Mouse (Mus musculus) stomach, embryonic 15.5 days (tissue): Measurements from ENCODE around the gene Plcb1. TPM values are rescaled to one million over a fixed set of nuclear protein-coding genes. Genes with fewer than 3 reads are reported as not detected.

Experiments
- ATAC-seq: fragments of 200-750 bp; cut with Nextera tagmentation; 2 replicates; pipeline ENCODE4 v1.8.0; 2017; ENCODE audit warnings: low read depth, moderate number of reproducible peaks, moderate TSS enrichment; ENCODE audit not compliant: insufficient read depth, low FRiP score
- H3K27ac ChIP-seq: fragments of 300-500 bp; sonication (generic); 2 replicates; pipeline ENCODE4 v1.5.1; 2015; ENCODE audit warnings: mild to moderate bottlenecking, inconsistent platforms
- H3K27me3 ChIP-seq: fragments of 300-500 bp; sonication (generic); replicated peaks from 2 replicates; pipeline ENCODE4 v1.6.1; 2015; ENCODE audit warnings: inconsistent platforms
- H3K36me3 ChIP-seq: fragments of 300-500 bp; sonication (generic); 2 replicates; pipeline ENCODE4 v1.6.1; 2015; ENCODE audit warnings: inconsistent platforms
- H3K4me1 ChIP-seq: fragments of 300-500 bp; sonication (generic); 2 replicates; pipeline ENCODE4 v1.6.1; 2015; ENCODE audit warnings: inconsistent platforms
- H3K4me2 ChIP-seq: fragments of 300-500 bp; sonication (generic); 2 replicates; pipeline ENCODE4 v1.6.1; 2015; ENCODE audit warnings: mild to moderate bottlenecking, inconsistent platforms
- H3K4me3 ChIP-seq: fragments of 300-500 bp; sonication (generic); replicated peaks from 2 replicates; pipeline ENCODE4 v1.5.1; 2015; ENCODE audit warnings: inconsistent platforms
- H3K9ac ChIP-seq: fragments of 300-500 bp; sonication (generic); 2 replicates; pipeline ENCODE4 v1.6.1; 2015; ENCODE audit warnings: inconsistent platforms
- H3K9me3 ChIP-seq: fragments of 300-500 bp; sonication (generic); 2 replicates; pipeline ENCODE4 v1.6.1; 2016; ENCODE audit warnings: inconsistent platforms
- WGBS: fragments of 180-500 bp; shearing (Covaris S2); methylation state at CpG from one replicate; pipeline ENCODE4 v1.1.7; 2015; 5-methylcytosine and 5-hydroxymethylcytosine counted together
- polyA plus RNA-seq: library from polyadenylated mRNA; unstranded; fragments of >200 nt; fragmentation: Nextera tagmentation; extraction: Ambion mirVana; gene quantifications from 2 replicates; pipeline ENCODE4 v1.2.1, GENCODE M21; 2015

The Plcb1 gene
- polyA plus RNA-seq, 1 experiment from 2014 or later, result 16.4 TPM

DNA sequence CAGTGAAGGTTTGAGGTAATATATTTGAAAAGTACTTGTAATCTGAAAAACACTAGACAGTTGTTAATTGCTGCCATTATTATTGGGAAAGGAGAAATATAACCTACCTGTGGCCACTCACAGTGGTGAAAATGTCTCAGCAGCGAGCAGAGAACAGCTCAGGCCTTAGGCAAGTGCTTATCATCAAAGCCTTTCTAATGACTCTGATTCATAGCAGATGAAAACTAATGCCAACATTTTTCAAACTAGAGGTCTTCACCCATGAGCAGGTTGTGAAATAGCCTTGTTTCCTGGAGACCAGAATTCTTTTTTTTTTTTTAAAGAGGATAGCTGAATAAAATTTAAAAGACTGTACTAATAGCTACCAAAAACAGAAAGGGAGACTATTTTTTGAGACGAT lies 105.3 kb downstream of the Plcb1 start:
- no peak overlapping the region for H3K4me2 ChIP-seq
- no peak overlapping the region for H3K9ac ChIP-seq
- H3K27me3 ChIP-seq, result no peaks in the 10 kb centered on the region
- 73% methylated on average over 2 of the region's 2 CpGs for WGBS
- no peak overlapping the region for H3K4me3 ChIP-seq
- no peaks in the 10 kb centered on the region for H3K36me3 ChIP-seq
- no peak for ATAC-seq
- no peak overlapping the region for H3K27ac ChIP-seq
- H3K9me3 ChIP-seq, result no peaks in the 10 kb centered on the region
- H3K4me1 ChIP-seq, result no peaks in the 10 kb centered on the region

DNA sequence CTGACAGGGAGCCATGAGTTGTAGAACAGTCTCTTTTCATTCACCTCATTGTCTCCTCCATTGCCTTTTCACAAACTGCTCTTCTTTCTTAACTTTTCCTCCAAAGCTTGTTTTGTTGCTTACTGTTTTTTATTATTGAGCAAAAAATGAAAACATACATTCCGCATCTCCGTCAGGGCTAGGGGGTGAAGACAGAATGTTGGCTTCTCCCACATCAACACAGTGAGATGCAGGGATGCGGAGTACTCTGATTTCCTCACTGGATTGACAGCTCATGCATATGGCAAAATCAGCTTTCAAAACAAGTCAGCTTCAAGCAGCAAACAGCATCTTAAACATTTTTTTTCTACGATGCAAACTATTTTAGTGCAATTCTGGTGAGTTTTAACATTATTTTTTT lies 108.9 kb downstream of the Plcb1 start:
- WGBS, result 92% methylated on average over 4 of the region's 4 CpGs
- Histone ChIP-seq H3K9me3 (no peaks in the 10 kb centered on the region), H3K36me3 (no peaks in the 10 kb centered on the region), H3K4me1 (no peaks in the 10 kb centered on the region), H3K4me3 (no peak overlapping the region), H3K27ac (no peak overlapping the region), H3K27me3 (no peaks in the 10 kb centered on the region), H3K9ac (no peak overlapping the region), H3K4me2 (no peak overlapping the region)
- ATAC-seq, result no peak

GRCm38 (mm10) chr2:134896196-134896595 lies 110.3 kb downstream of the Plcb1 start:
- WGBS, result 63% methylated on average over 3 of the region's 3 CpGs
- H3K9me3 ChIP-seq, result no peaks in the 10 kb centered on the region
- H3K9ac ChIP-seq, result no peak overlapping the region
- no peaks in the 10 kb centered on the region for H3K36me3 ChIP-seq
- H3K4me1 ChIP-seq, result no peaks in the 10 kb centered on the region
- no peak overlapping the region for H3K27ac ChIP-seq
- H3K4me2 ChIP-seq, result no peak overlapping the region
- no peaks in the 10 kb centered on the region for H3K27me3 ChIP-seq
- H3K4me3 ChIP-seq, result no peak overlapping the region
- ATAC-seq, result no peak

DNA sequence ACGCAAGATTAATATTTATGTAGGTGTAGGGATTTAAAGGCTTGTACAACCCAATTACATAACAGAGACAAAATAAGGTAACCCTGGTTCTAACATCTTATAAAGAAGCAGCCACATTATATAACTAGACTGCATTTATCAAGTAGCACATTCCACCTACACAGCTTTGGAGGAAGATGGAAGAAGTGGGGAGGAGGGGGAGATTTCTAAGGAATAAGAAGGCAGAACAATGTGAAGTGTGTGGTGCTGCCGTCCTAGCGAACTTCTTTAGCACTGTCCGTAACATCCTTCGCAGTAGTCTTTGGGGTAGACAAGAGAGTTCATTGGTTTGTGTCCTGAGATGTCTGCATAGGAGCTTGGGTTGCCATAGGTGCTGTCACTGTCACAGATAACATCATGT lies 111.2 kb downstream of the Plcb1 start:
- Histone ChIP-seq H3K36me3 (no peaks in the 10 kb centered on the region), H3K27me3 (no peaks in the 10 kb centered on the region), H3K4me2 (no peak overlapping the region), H3K4me3 (no peak overlapping the region), H3K9ac (no peak overlapping the region), H3K4me1 (no peaks in the 10 kb centered on the region), H3K27ac (no peak overlapping the region), H3K9me3 (no peaks in the 10 kb centered on the region)
- WGBS, result 84% methylated on average over 5 of the region's 5 CpGs
- ATAC-seq, result no peak

DNA sequence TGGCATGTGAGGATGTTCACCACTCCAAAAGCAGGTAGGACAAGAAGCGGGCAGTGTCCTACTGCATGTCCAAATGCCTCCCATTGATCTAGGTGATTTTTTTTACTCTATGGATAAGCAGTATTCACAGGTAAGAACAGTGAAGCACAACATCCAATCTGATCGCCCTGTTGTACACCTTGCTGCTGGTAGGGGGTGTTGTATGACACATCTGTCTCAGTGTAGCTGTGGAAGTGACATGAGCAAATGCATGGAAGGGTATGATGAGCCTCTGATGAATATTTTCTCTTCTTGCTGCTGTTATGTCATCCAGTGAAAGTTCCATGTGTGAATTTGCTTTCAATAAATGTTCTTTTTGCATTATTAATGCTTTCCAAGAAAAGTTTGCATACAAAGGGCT lies 115.7 kb downstream of the Plcb1 start:
- Histone ChIP-seq H3K4me1 (no peaks in the 10 kb centered on the region), H3K9me3 (no peaks in the 10 kb centered on the region), H3K4me3 (no peak overlapping the region), H3K36me3 (no peaks in the 10 kb centered on the region), H3K9ac (no peak overlapping the region), H3K27ac (no peak overlapping the region), H3K4me2 (no peak overlapping the region), H3K27me3 (no peaks in the 10 kb centered on the region)
- ATAC-seq, result no peak
- 86% methylated on average over 2 of the region's 2 CpGs for WGBS

DNA sequence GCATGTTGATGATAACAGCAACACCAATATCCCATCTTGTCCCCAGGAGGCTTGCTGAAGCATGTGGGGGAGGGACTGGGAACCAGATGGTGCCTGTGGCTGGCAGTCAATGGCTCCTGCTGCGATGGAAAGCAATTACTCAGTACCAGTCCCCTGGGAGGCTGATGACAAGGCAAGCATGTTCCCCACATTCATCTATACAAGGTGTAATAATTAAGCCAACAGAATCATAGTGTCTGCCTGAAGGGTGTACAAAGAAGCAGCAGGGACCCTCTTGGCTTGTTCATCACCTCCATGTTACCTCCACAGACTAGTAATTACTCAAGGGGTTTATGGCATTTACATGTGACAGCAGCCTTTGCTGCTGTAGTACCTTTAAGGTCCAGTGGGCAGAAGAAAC lies 125.0 kb downstream of the Plcb1 start:
- H3K27ac ChIP-seq, result no peak overlapping the region
- no peaks in the 10 kb centered on the region for H3K27me3 ChIP-seq
- H3K36me3 ChIP-seq, result no peaks in the 10 kb centered on the region
- no peak overlapping the region for H3K9ac ChIP-seq
- WGBS, result 73% methylated on average over 1 of the region's 1 CpGs
- no peak overlapping the region for H3K4me2 ChIP-seq
- H3K9me3 ChIP-seq, result no peaks in the 10 kb centered on the region
- no peak for ATAC-seq
- no peaks in the 10 kb centered on the region for H3K4me1 ChIP-seq
- no peak overlapping the region for H3K4me3 ChIP-seq

DNA sequence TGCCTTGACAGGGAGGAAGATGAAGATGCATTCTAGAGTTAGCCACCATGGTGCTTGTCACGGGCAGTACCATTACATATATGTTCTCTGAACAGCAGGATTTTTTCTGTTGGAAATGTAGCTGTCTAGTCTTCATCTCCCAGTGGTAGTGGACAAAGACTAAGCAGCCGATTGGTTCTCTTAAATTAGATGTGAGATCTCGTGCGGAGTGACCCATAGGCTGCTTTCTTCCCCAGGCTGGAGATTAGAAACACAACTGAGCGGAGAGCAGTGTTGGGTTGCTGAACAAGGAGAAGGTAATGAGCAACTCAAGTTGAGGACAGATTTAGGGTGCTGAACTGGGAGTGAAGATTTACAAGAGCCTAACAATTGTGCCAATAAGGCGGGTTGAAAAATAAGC lies 125.5 kb downstream of the Plcb1 start:
- no peak overlapping the region for H3K4me2 ChIP-seq
- no peaks in the 10 kb centered on the region for H3K36me3 ChIP-seq
- H3K9me3 ChIP-seq, result no peaks in the 10 kb centered on the region
- no peak overlapping the region for H3K27ac ChIP-seq
- ATAC-seq, result no peak
- no peaks in the 10 kb centered on the region for H3K27me3 ChIP-seq
- WGBS, result 90% methylated on average over 6 of the region's 6 CpGs
- no peaks in the 10 kb centered on the region for H3K4me1 ChIP-seq
- H3K9ac ChIP-seq, result no peak overlapping the region
- H3K4me3 ChIP-seq, result no peak overlapping the region

DNA sequence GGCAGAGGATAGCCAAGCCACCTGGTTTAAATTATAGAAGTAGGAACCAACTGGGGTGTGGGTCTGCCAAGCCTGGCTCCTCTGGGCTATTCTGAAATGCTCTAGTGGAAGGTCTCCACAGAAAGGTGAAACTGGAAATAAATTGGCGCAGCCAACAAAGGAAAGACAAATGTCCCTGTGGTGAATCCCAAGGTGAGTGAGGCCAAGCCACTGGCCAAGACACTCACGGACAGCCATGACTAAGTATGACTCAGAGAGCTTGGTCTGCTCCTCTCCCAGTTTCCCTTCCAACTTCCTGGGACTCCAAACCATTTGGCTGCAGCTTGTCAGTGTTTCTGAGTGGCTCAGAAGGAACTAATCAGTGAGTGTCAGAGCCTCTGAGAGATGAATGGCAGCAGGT lies 126.7 kb downstream of the Plcb1 start:
- no peaks in the 10 kb centered on the region for H3K27me3 ChIP-seq
- H3K4me1 ChIP-seq, result no peaks in the 10 kb centered on the region
- no peak for ATAC-seq
- no peak overlapping the region for H3K4me2 ChIP-seq
- H3K9ac ChIP-seq, result no peak overlapping the region
- 80% methylated on average over 2 of the region's 2 CpGs for WGBS
- no peak overlapping the region for H3K4me3 ChIP-seq
- no peaks in the 10 kb centered on the region for H3K36me3 ChIP-seq
- no peak overlapping the region for H3K27ac ChIP-seq
- no peaks in the 10 kb centered on the region for H3K9me3 ChIP-seq

- 84% methylated on average over 3 of the region's 3 CpGs for WGBS
- Histone ChIP-seq H3K4me3 (no peak overlapping the region), H3K4me2 (no peak overlapping the region), H3K27me3 (no peaks in the 10 kb centered on the region), H3K27ac (no peak overlapping the region), H3K36me3 (no peaks in the 10 kb centered on the region), H3K4me1 (no peaks in the 10 kb centered on the region), H3K9me3 (no peaks in the 10 kb centered on the region), H3K9ac (no peak overlapping the region)
- no peak for ATAC-seq
Measured at GRCm38 (mm10) chr2:134913542-134913941, 127.7 kb downstream of the Plcb1 start.

- H3K27ac ChIP-seq, result no peak overlapping the region
- no peak overlapping the region for H3K4me3 ChIP-seq
- WGBS, result 84% methylated on average over 2 of the region's 2 CpGs
- H3K36me3 ChIP-seq, result no peaks in the 10 kb centered on the region
- no peak overlapping the region for H3K4me2 ChIP-seq
- H3K27me3 ChIP-seq, result no peaks in the 10 kb centered on the region
- no peaks in the 10 kb centered on the region for H3K4me1 ChIP-seq
- H3K9ac ChIP-seq, result no peak overlapping the region
- H3K9me3 ChIP-seq, result no peaks in the 10 kb centered on the region
- no peak for ATAC-seq
Measured at GRCm38 (mm10) chr2:134914091-134914550, 128.3 kb downstream of the Plcb1 start.

GRCm38 (mm10) chr2:134915035-134915434 lies 129.2 kb downstream of the Plcb1 start:
- Histone ChIP-seq H3K4me1 (no peaks in the 10 kb centered on the region), H3K9ac (no peak overlapping the region), H3K27ac (no peak overlapping the region), H3K4me2 (no peak overlapping the region), H3K9me3 (no peaks in the 10 kb centered on the region), H3K36me3 (no peaks in the 10 kb centered on the region), H3K4me3 (no peak overlapping the region), H3K27me3 (no peaks in the 10 kb centered on the region)
- 71% methylated on average over 3 of the region's 3 CpGs for WGBS
- ATAC-seq, result no peak

DNA sequence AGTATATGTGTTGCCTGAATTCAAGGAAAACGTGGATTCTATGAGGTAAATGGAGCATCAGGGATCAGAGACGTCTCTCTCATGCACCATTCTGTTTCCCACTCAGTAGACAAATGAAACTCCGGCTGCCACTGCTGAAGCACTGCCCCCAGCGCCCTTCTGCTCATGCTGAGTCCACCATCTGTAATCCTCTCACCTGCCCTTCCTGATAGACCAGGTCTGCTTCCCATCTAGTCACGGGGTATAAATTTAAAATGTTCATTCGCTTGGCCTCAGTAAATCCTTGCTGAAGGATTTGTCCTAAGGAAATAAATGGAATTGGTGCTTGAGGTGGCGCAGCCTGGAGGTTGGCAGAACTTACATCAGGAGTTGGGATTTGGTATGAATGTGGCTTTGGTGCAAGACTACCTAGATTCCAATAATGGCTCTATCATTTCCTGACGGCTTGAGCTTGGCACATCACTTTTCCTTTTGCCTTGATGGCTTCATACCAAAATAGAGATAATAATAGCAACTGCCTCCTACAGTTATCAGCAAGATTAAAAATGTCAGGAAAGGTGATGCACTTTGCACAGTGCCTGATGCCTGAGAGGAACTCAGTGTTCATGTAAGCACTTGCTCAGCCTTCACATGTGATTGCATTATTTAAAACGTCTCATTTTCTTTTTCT lies 134.9 kb downstream of the Plcb1 start:
- H3K4me1 ChIP-seq, result no peaks in the 10 kb centered on the region

More for the DNA sequence above, 134.9 kb downstream of the Plcb1 start:
- Histone ChIP-seq H3K27ac (no peak overlapping the region), H3K27me3 (no peaks in the 10 kb centered on the region), H3K36me3 (no peaks in the 10 kb centered on the region), H3K9me3 (no peaks in the 10 kb centered on the region), H3K4me3 (no peak overlapping the region), H3K9ac (no peak overlapping the region), H3K4me2 (no peak overlapping the region)
- ATAC-seq, result no peak
- 82% methylated on average over 9 of the region's 9 CpGs for WGBS
